Mouse (Mus musculus): ENCODE data around the gene Olfr1170. TPM values are rescaled to one million over a fixed set of nuclear protein-coding genes. Genes with fewer than 3 reads are reported as not detected.

The Olfr1170 gene
- not detected in 2 replicates for polyA plus RNA-seq (2012; rRNA removed)

- no peak for DNase-seq (ENCODE audit: low spot score)
Observed at GRCm38 (mm10) chr2:88228234-88228633, at the start of gene Olfr1170. Olfr1170 (minus strand) TSS chr2:88228334.

DNA sequence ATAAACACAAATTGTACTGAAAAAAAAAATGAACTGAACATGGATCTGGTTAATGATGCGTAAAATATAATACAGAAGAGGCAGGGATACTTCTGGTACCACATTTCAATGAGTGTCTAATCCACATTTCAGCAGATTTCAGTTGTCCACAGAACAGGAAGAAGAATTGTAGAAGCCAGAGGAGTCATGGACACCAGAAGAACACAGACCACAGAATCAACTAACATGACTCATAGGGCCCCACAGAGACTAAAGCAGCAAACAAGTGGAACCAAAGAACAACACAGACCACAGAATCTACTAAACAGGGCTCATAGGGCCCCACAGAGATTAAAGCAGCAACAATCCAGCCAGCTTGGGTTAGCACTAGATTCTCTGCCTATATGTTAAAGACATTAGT lies 7.3 kb downstream of the Olfr1170 start:
- DNase-seq (ENCODE audit: low spot score) = no peak

DNA sequence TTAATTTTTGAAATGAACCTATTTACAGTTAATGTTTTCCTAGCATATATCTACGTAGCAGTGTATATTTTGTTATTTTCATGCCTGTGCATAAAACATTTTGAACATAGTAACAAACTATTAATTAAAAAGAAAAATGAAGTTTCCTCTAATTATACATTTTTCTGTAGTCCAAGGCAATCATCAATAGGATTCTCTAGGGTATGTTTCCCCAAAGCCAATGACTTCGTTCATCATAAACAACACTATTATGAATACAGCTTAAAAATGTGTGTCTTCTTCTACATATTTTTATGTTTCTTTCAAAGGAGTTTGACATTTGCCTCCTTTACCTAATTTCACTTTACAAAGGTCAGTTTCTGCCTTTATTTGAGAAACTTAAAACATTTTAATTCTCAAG lies 46.6 kb downstream of the Olfr1170 start, which contains the start of gene Olfr1168:
Olfr1168 (plus strand) TSS at position 301 of the 400 bp plus-strand sequence.
- DNase-seq (ENCODE audit: low spot score) = no peak

Other genes starting within 250 kb of the Olfr1170 start
- gene Olfr1158, start 238.2 kb downstream of the Olfr1170 start, polyA plus RNA-seq (2012; rRNA removed) = not detected in 2 replicates
- gene Olfr1160, start 220.1 kb downstream of the Olfr1170 start, polyA plus RNA-seq (2012; rRNA removed) = not detected in 2 replicates
- not detected in 2 replicates for gene Olfr1161, start 205.6 kb downstream of the Olfr1170 start, polyA plus RNA-seq (2012; rRNA removed)
- gene Olfr73, start 190.6 kb downstream of the Olfr1170 start, polyA plus RNA-seq (2012; rRNA removed) = not detected in 2 replicates
- gene Olfr1162, start 177.2 kb downstream of the Olfr1170 start, polyA plus RNA-seq (2012; rRNA removed) = not detected in 2 replicates
- gene Olfr1163, start 156.5 kb downstream of the Olfr1170 start, polyA plus RNA-seq (2012; rRNA removed) = not detected in 2 replicates
- gene Olfr1164, start 134.4 kb downstream of the Olfr1170 start, polyA plus RNA-seq (2012; rRNA removed) = not detected in 2 replicates
- gene Olfr1166, start 100.1 kb downstream of the Olfr1170 start, polyA plus RNA-seq (2012; rRNA removed) = not detected in 2 replicates
- gene Olfr1167, start 73.1 kb downstream of the Olfr1170 start, polyA plus RNA-seq (2012; rRNA removed) = not detected in 2 replicates
- gene Olfr1168, start 46.5 kb downstream of the Olfr1170 start, polyA plus RNA-seq (2012; rRNA removed) = not detected in 2 replicates
- gene Olfr1173, start 51.5 kb upstream of the Olfr1170 start, polyA plus RNA-seq (2012; rRNA removed) = not detected in 2 replicates
- not detected in 2 replicates for gene Olfr1174-ps, start 86.8 kb upstream of the Olfr1170 start, polyA plus RNA-seq (2012; rRNA removed)
- not detected in 2 replicates for gene Olfr1175-ps, start 98.9 kb upstream of the Olfr1170 start, polyA plus RNA-seq (2012; rRNA removed)
- not detected in 2 replicates for gene Olfr1176, start 108.4 kb upstream of the Olfr1170 start, polyA plus RNA-seq (2012; rRNA removed)
- not detected in 2 replicates for gene Olfr1177-ps, start 118.2 kb upstream of the Olfr1170 start, polyA plus RNA-seq (2012; rRNA removed)
- not detected in 2 replicates for gene Olfr1178, start 158.7 kb upstream of the Olfr1170 start, polyA plus RNA-seq (2012; rRNA removed)
- not detected in 2 replicates for gene Olfr1179, start 178.1 kb upstream of the Olfr1170 start, polyA plus RNA-seq (2012; rRNA removed)
- gene Olfr1180, start 190.8 kb upstream of the Olfr1170 start, polyA plus RNA-seq (2012; rRNA removed) = not detected in 2 replicates
- not detected in 2 replicates for gene Olfr1181, start 197.8 kb upstream of the Olfr1170 start, polyA plus RNA-seq (2012; rRNA removed)
- gene Gm13757, start 220.8 kb upstream of the Olfr1170 start, polyA plus RNA-seq (2012; rRNA removed) = not detected in 2 replicates
- not detected in 2 replicates for gene Olfr1183, start 226.5 kb upstream of the Olfr1170 start, polyA plus RNA-seq (2012; rRNA removed)

Data from urinary bladder, adult 2 months (tissue).